Mouse (Mus musculus) brain, embryonic 14.5 days (tissue): ENCODE data around the gene Hspb2. TPM values are rescaled to one million over a fixed set of nuclear protein-coding genes. Genes with fewer than 3 reads are reported as not detected.
A peak's percentile ranks its signal among the peaks of the same experiment; 100 is the strongest.

Experiments
- DNase-seq: peaks from one replicate; pipeline ENCODE4 v3.0.0-alpha.2; 2011; ENCODE audit warnings: low read depth
- CTCF ChIP-seq: fragments of 200-500 bp; IDR thresholded peaks from 2 replicates; pipeline ENCODE4 v1.5.1; 2012; ENCODE audit warnings: inconsistent platforms, mild to moderate bottlenecking, moderate library complexity, borderline replicate concordance; ENCODE audit not compliant: insufficient read depth, insufficient read length; ENCODE audit errors: extremely low read depth
- POLR2A ChIP-seq: fragments of 200-500 bp; IDR thresholded peaks from 2 replicates; pipeline ENCODE4 v1.6.1; 2012; ENCODE audit warnings: mild to moderate bottlenecking, inconsistent platforms, borderline replicate concordance; ENCODE audit not compliant: poor library complexity, insufficient read depth, insufficient read length, severe bottlenecking; ENCODE audit errors: extremely low read depth
- polyA plus RNA-seq: library from polyadenylated mRNA; depleted of rRNA; stranded (reverse); fragments of >200 nt; gene quantifications from 2 replicates; pipeline ENCODE4 v1.2.3, GENCODE M21; 2012

The Hspb2 gene
- polyA plus RNA-seq, 1 experiment = 1.3 TPM

- TF ChIP-seq POLR2A = peak; percentile 52; the same call in 1 of the 2 replicates
- peak; percentile 68 for TF ChIP-seq CTCF
- DNase-seq = peak; percentile 100
Measured at GRCm38 (mm10) chr9:50768107-50769002, 16.2 kb upstream of the Hspb2 start, which contains the start of gene Fdxacb1. Gene Fdxacb1 (plus strand): TSS chr9:50768236.

GRCm38 (mm10) chr9:50767531-50768106, 15.5 kb upstream of the Hspb2 start:
- DNase-seq = no peak
- TF ChIP-seq POLR2A (no peak), CTCF (no peak)

- peak; percentile 65 for DNase-seq
- TF ChIP-seq POLR2A = no peak
- TF ChIP-seq CTCF = peak; percentile 62; the same call in 1 of the 2 replicates
Measured at GRCm38 (mm10) chr9:50763331-50763730, 11.2 kb upstream of the Hspb2 start.

- no peak for TF ChIP-seq POLR2A
- TF ChIP-seq CTCF = no peak
- no peak for DNase-seq
Measured at GRCm38 (mm10) chr9:50761520-50762243, 9.5 kb upstream of the Hspb2 start.

- TF ChIP-seq POLR2A = no peak
- TF ChIP-seq CTCF = no peak
- no peak for DNase-seq
Measured at GRCm38 (mm10) chr9:50756711-50757110, 4.6 kb upstream of the Hspb2 start.

- TF ChIP-seq CTCF (no peak), POLR2A (no peak)
- DNase-seq = no peak
Measured at GRCm38 (mm10) chr9:50753947-50754346, 1.8 kb upstream of the Hspb2 start.

- TF ChIP-seq CTCF = no peak
- no peak for TF ChIP-seq POLR2A
- peak; percentile 67 for DNase-seq
Measured at GRCm38 (mm10) chr9:50752784-50753615, 846 bp upstream of the Hspb2 start.

GRCm38 (mm10) chr9:50751323-50751722, 831 bp downstream of the Hspb2 start, which contains the start of gene Cryab:
Gene Cryab (plus strand): TSS chr9:50751325.
- no peak for TF ChIP-seq CTCF
- TF ChIP-seq POLR2A = no peak
- no peak for DNase-seq

GRCm38 (mm10) chr9:50750706-50751105, 1.4 kb downstream of the Hspb2 start:
- no peak for DNase-seq
- TF ChIP-seq POLR2A = no peak
- TF ChIP-seq CTCF = no peak

GRCm38 (mm10) chr9:50746214-50746677, 5.9 kb downstream of the Hspb2 start, which contains the start of gene 2310030G06Rik:
Gene 2310030G06Rik (minus strand): TSS chr9:50746536.
- TF ChIP-seq POLR2A = no peak
- TF ChIP-seq CTCF = no peak
- peak; percentile 51 for DNase-seq
